Mouse (Mus musculus) forebrain, embryonic 16.5 days (tissue): Measurements from ENCODE around the gene Ssh1. TPM values are rescaled to one million over a fixed set of nuclear protein-coding genes. Genes with fewer than 3 reads are reported as not detected.

Source experiments
- ATAC-seq: fragments of 200-750 bp; cut with Nextera tagmentation; 2 replicates; pipeline ENCODE4 v1.8.0; 2017; ENCODE audit warnings: mild to moderate bottlenecking, moderate library complexity
- H3K27ac ChIP-seq: fragments of 300-500 bp; sonication (generic); 2 replicates; pipeline ENCODE4 v1.5.1; 2014; ENCODE audit warnings: low read length, control low read depth
- H3K27me3 ChIP-seq: fragments of 300-500 bp; sonication (generic); replicated peaks from 2 replicates; pipeline ENCODE4 v1.6.1; 2014; ENCODE audit warnings: low read length; ENCODE audit not compliant: control insufficient read depth, insufficient read depth
- H3K36me3 ChIP-seq: fragments of 300-500 bp; sonication (generic); 2 replicates; pipeline ENCODE4 v1.6.1; 2014; ENCODE audit not compliant: control insufficient read depth, insufficient read depth
- H3K4me1 ChIP-seq: fragments of 300-500 bp; sonication (generic); replicated peaks from 2 replicates; pipeline ENCODE4 v1.6.1; 2014; ENCODE audit warnings: low read length; ENCODE audit not compliant: control insufficient read depth, insufficient read depth
- H3K4me2 ChIP-seq: fragments of 300-500 bp; sonication (generic); 2 replicates; pipeline ENCODE4 v1.6.1; 2014; ENCODE audit warnings: mild to moderate bottlenecking, low read length, control low read depth
- H3K4me3 ChIP-seq: fragments of 300-500 bp; sonication (generic); replicated peaks from 2 replicates; pipeline ENCODE4 v1.5.1; 2014; ENCODE audit warnings: mild to moderate bottlenecking, low read length, control low read depth
- H3K9ac ChIP-seq: fragments of 300-500 bp; sonication (generic); replicated peaks from 2 replicates; pipeline ENCODE4 v1.6.1; 2014; ENCODE audit warnings: low read depth, low read length, control low read depth
- H3K9me3 ChIP-seq: fragments of 300-500 bp; sonication (generic); 2 replicates; pipeline ENCODE4 v1.6.1; 2016; ENCODE audit warnings: low read length; ENCODE audit not compliant: control insufficient read depth
- WGBS: fragments of 180-500 bp; shearing (Covaris S2); extraction: QIAGEN DNeasy Blood & Tissue Kit; methylation state at CpG from one replicate; pipeline ENCODE4 v1.1.7; 2014; 5-methylcytosine and 5-hydroxymethylcytosine counted together
- polyA plus RNA-seq: library from polyadenylated mRNA; unstranded; fragments of >200 nt; fragmentation: Nextera tagmentation; extraction: Ambion mirVana; gene quantifications from 2 replicates; pipeline ENCODE4 v1.2.1, GENCODE M21; 2015

The Ssh1 gene
- polyA plus RNA-seq, 1 experiment from 2014 or later = 12.4 TPM

DNA sequence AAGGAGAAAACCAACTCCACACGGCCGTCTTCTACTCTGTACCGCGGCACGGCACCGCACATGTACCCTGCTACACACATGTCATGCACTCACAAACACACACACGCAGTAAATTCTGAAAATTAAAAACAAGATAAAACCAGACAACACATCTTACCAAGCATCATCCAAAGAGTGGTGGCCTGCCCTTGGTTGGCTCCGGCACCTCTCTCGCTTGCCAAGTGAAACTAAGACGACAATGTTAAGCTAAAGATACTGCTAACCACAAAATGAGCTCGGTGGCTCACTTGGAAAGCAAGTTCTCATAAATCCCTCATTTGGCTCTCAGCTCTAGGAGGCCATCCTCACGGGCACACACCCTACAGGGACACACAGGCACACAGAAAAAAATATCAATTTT lies 94.2 kb downstream of the Ssh1 start:
- Histone ChIP-seq H3K27me3 (no peaks in the 10 kb centered on the region), H3K9ac (no peak overlapping the region), H3K27ac (no peak overlapping the region), H3K36me3 (no peaks in the 10 kb centered on the region), H3K9me3 (no peaks in the 10 kb centered on the region), H3K4me1 (peaks cover 48% of the 10 kb centered on the region), H3K4me3 (no peak overlapping the region), H3K4me2 (no peak overlapping the region)
- no peak for ATAC-seq
- WGBS = 86% methylated on average over 12 of the region's 12 CpGs

- Histone ChIP-seq H3K36me3 (no peaks in the 10 kb centered on the region), H3K4me2 (no peak overlapping the region), H3K4me1 (peaks cover 31% of the 10 kb centered on the region), H3K27ac (no peak overlapping the region), H3K9me3 (no peaks in the 10 kb centered on the region), H3K9ac (no peak overlapping the region), H3K4me3 (no peak overlapping the region), H3K27me3 (no peaks in the 10 kb centered on the region)
- WGBS = 85% methylated on average over 7 of the region's 7 CpGs
- no peak for ATAC-seq
These were observed 101.7 kb downstream of the Ssh1 start for GRCm38 (mm10) chr5:113892005-113892404.

GRCm38 (mm10) chr5:113890874-113891273 lies 102.8 kb downstream of the Ssh1 start:
- no peaks in the 10 kb centered on the region for H3K9me3 ChIP-seq
- no peak overlapping the region; the same call in 1 of the 2 replicates for H3K27ac ChIP-seq
- 82% methylated on average over 18 of the region's 18 CpGs for WGBS

GRCm38 (mm10) chr5:113889912-113890311 lies 103.8 kb downstream of the Ssh1 start:
- Histone ChIP-seq H3K4me3 (no peak overlapping the region), H3K36me3 (no peaks in the 10 kb centered on the region), H3K4me2 (no peak overlapping the region), H3K4me1 (peaks cover 47% of the 10 kb centered on the region), H3K9me3 (no peaks in the 10 kb centered on the region), H3K27ac (peak overlapping the region; percentile 20; the same call in 1 of the 2 replicates), H3K9ac (no peak overlapping the region), H3K27me3 (no peaks in the 10 kb centered on the region)
- 66% methylated on average over 4 of the region's 4 CpGs for WGBS
- no peak for ATAC-seq

More at GRCm38 (mm10) chr5:113890874-113891273, 102.8 kb downstream of the Ssh1 start:
- no peak overlapping the region for H3K9ac ChIP-seq
- H3K4me3 ChIP-seq = no peak overlapping the region
- H3K27me3 ChIP-seq = no peaks in the 10 kb centered on the region
- H3K4me1 ChIP-seq = peaks cover 37% of the 10 kb centered on the region
- H3K4me2 ChIP-seq = no peak overlapping the region
- no peaks in the 10 kb centered on the region for H3K36me3 ChIP-seq
- ATAC-seq = no peak

DNA sequence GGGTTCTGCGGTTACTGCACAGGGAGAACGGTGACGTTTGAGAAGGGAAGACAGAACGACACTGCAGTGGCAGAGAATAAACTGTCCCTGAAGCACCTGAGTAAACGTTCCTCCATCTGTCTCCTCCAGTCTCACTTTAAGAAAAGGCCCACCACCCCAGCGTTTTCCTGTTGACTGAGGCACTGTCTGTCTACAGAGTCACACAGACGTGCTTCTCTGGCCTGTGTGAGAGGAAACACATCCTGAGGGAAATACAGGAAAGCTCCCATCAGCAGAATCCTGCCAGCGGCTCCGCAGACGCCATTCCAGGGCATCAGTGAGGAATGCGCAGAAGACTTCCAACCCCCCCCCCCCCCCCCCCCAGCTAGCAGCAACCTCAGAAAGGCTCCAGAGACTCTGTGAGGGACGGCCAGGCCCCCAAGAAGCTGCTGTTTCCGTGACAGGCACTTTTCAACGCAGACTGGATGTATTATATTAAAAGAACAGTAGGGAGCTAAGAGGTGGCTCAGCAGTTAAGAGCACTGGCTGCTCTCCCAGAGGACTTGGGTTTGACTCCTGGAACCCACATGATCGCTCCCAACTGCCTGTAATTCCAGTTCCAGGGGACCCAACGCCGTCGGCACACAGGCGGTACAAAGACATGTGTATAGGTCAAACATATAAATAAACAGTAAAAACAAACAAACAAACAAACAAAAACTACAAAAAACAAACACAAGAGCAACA lies 104.3 kb downstream of the Ssh1 start:
- Histone ChIP-seq H3K9me3 (no peaks in the 10 kb centered on the region), H3K36me3 (no peaks in the 10 kb centered on the region), H3K9ac (peak overlapping the region; percentile 8; the same call in 1 of the 2 replicates), H3K4me1 (peaks cover 44% of the 10 kb centered on the region), H3K4me3 (no peak overlapping the region), H3K27ac (peak overlapping the region; percentile 73), H3K27me3 (no peaks in the 10 kb centered on the region), H3K4me2 (no peak overlapping the region)
- ATAC-seq = no peak
- 24% methylated on average over 19 of the region's 19 CpGs for WGBS

DNA sequence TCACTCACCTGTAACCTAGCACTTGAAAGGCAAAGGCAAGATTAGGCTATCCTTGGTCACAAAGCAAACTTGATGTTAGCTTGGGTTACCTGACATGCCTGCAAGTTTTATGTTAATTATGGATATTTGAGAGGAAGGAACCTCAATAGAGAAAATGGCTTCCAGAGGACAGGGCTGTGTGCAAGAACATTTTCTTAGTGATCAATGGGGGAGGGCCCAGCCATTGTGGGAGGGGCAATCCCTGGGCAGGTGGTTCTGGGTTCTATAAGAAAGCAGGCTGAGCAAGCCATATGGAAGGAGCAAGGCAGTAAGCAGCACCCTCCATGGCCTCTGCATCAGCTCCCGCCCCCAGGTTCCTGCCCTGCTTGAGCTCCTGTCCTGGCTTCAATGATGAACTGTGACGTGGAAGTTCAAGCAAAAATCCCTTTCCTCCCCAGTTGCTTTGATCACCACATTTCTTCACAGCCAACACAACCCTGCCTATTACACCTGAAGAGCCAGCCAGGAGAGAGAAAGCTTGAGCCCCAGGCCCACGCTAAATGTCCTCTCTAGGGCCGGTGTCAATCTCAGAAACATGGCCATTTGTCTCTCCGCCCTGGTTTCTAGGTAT lies 105.4 kb downstream of the Ssh1 start:
- no peaks in the 10 kb centered on the region for H3K9me3 ChIP-seq
- 87% methylated on average over 5 of the region's 5 CpGs for WGBS
- H3K4me1 ChIP-seq = peaks cover 55% of the 10 kb centered on the region

GRCm38 (mm10) chr5:113887132-113887531 lies 106.6 kb downstream of the Ssh1 start:
- Histone ChIP-seq H3K36me3 (no peaks in the 10 kb centered on the region), H3K27me3 (no peaks in the 10 kb centered on the region), H3K4me1 (peaks cover 67% of the 10 kb centered on the region), H3K4me2 (no peak overlapping the region), H3K27ac (no peak overlapping the region; the same call in 1 of the 2 replicates), H3K9ac (no peak overlapping the region), H3K4me3 (no peak overlapping the region), H3K9me3 (no peaks in the 10 kb centered on the region)
- ATAC-seq = no peak
- 47% methylated on average over 11 of the region's 11 CpGs for WGBS

More for the DNA sequence above, 105.4 kb downstream of the Ssh1 start:
- H3K27ac ChIP-seq = no peak overlapping the region
- H3K4me3 ChIP-seq = no peak overlapping the region
- no peak overlapping the region for H3K9ac ChIP-seq
- no peak for ATAC-seq
- H3K27me3 ChIP-seq = no peaks in the 10 kb centered on the region
- no peak overlapping the region for H3K4me2 ChIP-seq
- H3K36me3 ChIP-seq = no peaks in the 10 kb centered on the region

Other genes starting within 250 kb of the Ssh1 start
- 50.7 and 52.7 TPM in 2 replicates for gene Sart3, start 221.4 kb downstream of the Ssh1 start, polyA plus RNA-seq
- gene Iscu, start 221.1 kb downstream of the Ssh1 start, polyA plus RNA-seq = 76.9 and 79.6 TPM in 2 replicates
- 4.4 and 7.9 TPM in 2 replicates for gene Tmem119, start 193.4 kb downstream of the Ssh1 start, polyA plus RNA-seq
- gene Selplg, start 161.2 kb downstream of the Ssh1 start, polyA plus RNA-seq = 1.8 and 2.0 TPM in 2 replicates
- 230 and 234 TPM in 2 replicates for gene Coro1c, start 85.1 kb downstream of the Ssh1 start, polyA plus RNA-seq
- not detected in 2 replicates for gene Dao, start 9.8 kb upstream of the Ssh1 start, polyA plus RNA-seq
- 17.9 and 20.6 TPM in 2 replicates for gene Usp30, start 71.6 kb upstream of the Ssh1 start, polyA plus RNA-seq
- gene Svop, start 97.7 kb upstream of the Ssh1 start, polyA plus RNA-seq = 84.6 and 102 TPM in 2 replicates
- gene Alkbh2, start 134.3 kb upstream of the Ssh1 start, polyA plus RNA-seq = 5.3 and 6.4 TPM in 2 replicates
- gene Ung, start 136.5 kb upstream of the Ssh1 start, polyA plus RNA-seq = 19.1 TPM in 2 replicates
- gene Acacb, start 152.6 kb upstream of the Ssh1 start, polyA plus RNA-seq = 1.2 and 2.9 TPM in 2 replicates